Mouse (Mus musculus): ENCODE measurements around the gene BC048403. TPM values are rescaled to one million over a fixed set of nuclear protein-coding genes. Genes with fewer than 3 reads are reported as not detected.

BC048403 gene
- total RNA-seq, 2 experiments from 2014 or later = 1.1 to 8.5 TPM

Other genes starting within 250 kb of the BC048403 start
- gene Tbk1, start 153.2 kb upstream of the BC048403 start, total RNA-seq (2015) = 41.2 and 43.3 TPM in 2 replicates
- gene Tbk1, start 153.2 kb upstream of the BC048403 start, total RNA-seq (2017) = 91.2 and 91.3 TPM in 2 replicates
- 29.7 and 34.3 TPM in 2 replicates for gene Xpot, start 113.6 kb upstream of the BC048403 start, total RNA-seq (2015)
- gene Xpot, start 113.6 kb upstream of the BC048403 start, total RNA-seq (2017) = 24.4 and 37.1 TPM in 2 replicates
- not detected in 2 replicates for gene D930020B18Rik, start 98.3 kb upstream of the BC048403 start, total RNA-seq (2015)
- 0.33 TPM in 1 of 2 replicates, not detected in the other for gene D930020B18Rik, start 98.3 kb upstream of the BC048403 start, total RNA-seq (2017)